Mouse (Mus musculus): Measurements from ENCODE around the gene Gm4181.
"Not testable (repeated sequence)": the region's sequence is repeated elsewhere in the genome, so short reads cannot be mapped to it uniquely, and the experiment has no call there.

Gene Gm4181

GRCm38 (mm10) chr14:51635566-51635965 lies at the start of gene Gm4181:
Gm4181 (minus strand) TSS chr14:51635666.
- not testable (repeated sequence) for DNase-seq (ENCODE audit: low read depth, low spot score)

- no peak for DNase-seq (ENCODE audit: low read depth, low spot score)
Measured at GRCm38 (mm10) chr14:51677269-51677668, 41.8 kb upstream of the Gm4181 start.

- not testable (repeated sequence) for DNase-seq (ENCODE audit: low read depth, low spot score)
Measured at GRCm38 (mm10) chr14:51632426-51632825, 3.0 kb downstream of the Gm4181 start.

GRCm38 (mm10) chr14:51611210-51611609 lies 24.3 kb downstream of the Gm4181 start, which contains the start of gene Gm17078:
Gm17078 (minus strand) TSS chr14:51611310.
- no peak for DNase-seq (ENCODE audit: low read depth, low spot score)

GRCm38 (mm10) chr14:51592039-51592438 lies 43.4 kb downstream of the Gm4181 start, which contains the start of gene Gm17174:
Gm17174 (minus strand) TSS chr14:51592139.
- not testable (repeated sequence) for DNase-seq (ENCODE audit: low read depth, low spot score)
